Mouse (Mus musculus): ENCODE measurements around the gene Gm49450.

DNA sequence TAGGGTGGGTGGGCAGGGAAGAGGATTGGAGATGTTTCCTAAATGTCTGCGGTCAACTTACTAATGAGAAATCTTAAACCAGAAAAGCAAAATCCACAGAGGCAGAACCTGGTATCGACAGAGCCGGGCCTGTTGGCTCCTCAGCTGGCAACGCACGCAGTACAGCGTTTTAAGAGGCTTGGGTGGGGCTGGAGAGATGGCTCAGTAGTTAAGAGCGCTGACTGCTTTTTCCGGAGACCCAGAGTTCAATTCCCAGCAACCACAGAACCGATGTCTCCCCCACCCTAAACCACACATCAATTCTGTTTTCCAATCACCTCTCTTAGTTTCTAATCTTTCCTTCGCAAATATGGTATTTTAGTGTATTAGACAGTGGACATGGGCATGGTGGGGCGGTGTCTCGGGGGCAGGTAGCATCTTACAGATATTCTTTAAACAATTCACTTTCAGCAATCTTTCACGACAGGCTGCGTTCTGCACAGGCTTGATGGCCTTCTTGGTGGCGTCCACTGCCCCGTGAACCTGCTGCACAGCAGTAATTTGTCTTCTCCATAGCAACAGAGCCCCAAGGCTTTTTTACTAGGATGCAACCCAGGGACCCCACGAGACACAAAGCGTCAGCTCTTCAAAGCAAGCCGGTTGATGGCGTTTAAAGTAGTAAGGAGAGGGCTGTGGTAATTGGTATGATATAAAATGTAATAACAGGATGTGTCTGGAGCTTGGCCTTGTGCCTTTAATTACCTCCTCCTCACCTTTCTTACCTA is 25.2 kb upstream of the Gm49450 start:
- TF ChIP-seq POLR2A (IDR thresholded peaks at IDR 0.05; ENCODE audit: control insufficient read depth, low read depth, low read length) (no peak), CTCF (IDR thresholded peaks at IDR 0.05; ENCODE audit: control insufficient read depth, insufficient read depth, insufficient replicate concordance, low read depth, low read length) (no peak)

All from testis, adult 2 months (tissue).